Mouse (Mus musculus) small intestine, adult 2 months (tissue): Measurements from ENCODE around the gene Ccs.
A peak's percentile ranks its signal among the peaks of the same experiment; 100 is the strongest.

Experiments
- CTCF ChIP-seq: fragments of 200-500 bp; IDR thresholded peaks from 2 replicates; pipeline ENCODE4 v1.5.1; 2012; ENCODE audit warnings: low read depth, mild to moderate bottlenecking, control low read depth, inconsistent platforms, low read length, moderate library complexity, mixed read lengths; ENCODE audit not compliant: insufficient replicate concordance, insufficient read length; ENCODE audit errors: extremely low read depth
- POLR2A ChIP-seq: fragments of 200-500 bp; IDR thresholded peaks from 2 replicates; pipeline ENCODE4 v1.6.1; 2012; ENCODE audit warnings: low read depth, mild to moderate bottlenecking, control low read depth, inconsistent platforms, low read length, moderate library complexity

GRCm38 (mm10) chr19:4847490-4847889, 8.4 kb upstream of the Ccs start:
- TF ChIP-seq POLR2A: no peak
- TF ChIP-seq CTCF: peak; percentile 62; the same call in 1 of the 2 replicates
